Mouse (Mus musculus): ENCODE measurements at regions not wholly inside any gene's neighbourhood (a gene's known extent, or its start where the extent isn't known, plus 50 kb on each side); places are given as distances from the start of the nearest gene placed in this dataset.

GRCm38 (mm10) chr8:26770424-26770886, 206.7 kb upstream of the Zfp703 start:
- TF ChIP-seq CTCF (IDR thresholded peaks at IDR 0.05; ENCODE audit: low read depth, low read length) = no peak
- TF ChIP-seq POLR2A (IDR thresholded peaks at IDR 0.05; ENCODE audit: borderline replicate concordance, low read depth, low read length) = no peak
